8 mouse cellular contexts compared by ENCODE assay signal in the genomic region with DNA sequence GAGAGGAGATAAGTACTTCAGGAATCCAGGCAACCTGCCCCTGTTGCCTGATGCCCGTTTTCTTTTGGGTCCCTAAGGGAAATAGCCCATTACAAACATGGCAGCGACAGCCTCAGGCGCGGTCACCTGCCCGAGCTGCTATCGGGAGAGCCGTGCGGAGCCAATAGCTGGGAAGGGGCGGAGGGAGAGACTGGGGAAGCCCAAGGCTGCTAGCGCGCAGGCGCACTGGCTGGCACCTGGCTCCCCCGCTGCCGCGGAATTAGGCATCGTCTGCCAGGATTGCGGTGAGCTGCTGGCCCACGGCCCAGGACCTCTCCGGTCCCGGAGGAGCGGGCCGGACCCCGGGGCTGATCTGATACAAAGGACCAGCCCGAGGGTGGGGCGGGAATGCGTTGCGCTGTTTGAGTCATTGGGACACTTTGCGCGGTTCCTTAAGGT. TPM values are rescaled to one million over a fixed set of nuclear protein-coding genes. Genes with fewer than 3 reads are reported as not detected.
DNase-seq lines count a peak whose midpoint lies in the region; ATAC-seq lines count a peak whose summit lies in the region.

No protein-coding gene starts in this region.

- H3K4me1 ChIP-seq in hindbrain, embryonic 13.5 days (replicated peaks), result peaks cover 16% of the 10 kb centered on the region

- peaks cover 31% of the 10 kb centered on the region for H3K27me3 ChIP-seq in hindbrain, embryonic 13.5 days

- peak overlapping the region; percentile 64; the same call in 1 of the 2 replicates for H3K27ac ChIP-seq in hindbrain, embryonic 13.5 days

- ATAC-seq in hindbrain, embryonic 13.5 days (ENCODE audit: low FRiP score), result peak; percentile 92

- H3K9ac ChIP-seq in hindbrain, embryonic 13.5 days, result peak overlapping the region; percentile 81

- peak overlapping the region; percentile 57 for H3K4me3 ChIP-seq in hindbrain, embryonic 13.5 days

- WGBS in hindbrain, embryonic 13.5 days, result 2% methylated on average over 29 of the region's 29 CpGs

- no peaks in the 10 kb centered on the region for H3K36me3 ChIP-seq in hindbrain, embryonic 13.5 days

- peak; percentile 71 for DNase-seq in NIH3T3 (ENCODE audit: low read depth)
- DNase-seq in cerebellum, postnatal 10 days, result peak; percentile 96 to 97
- DNase-seq in frontal cortex, postnatal 10 days (ENCODE audit: low spot score in 2 of 2), result peak; percentile 88
- peak; percentile 83 for DNase-seq in layer of hippocampus, postnatal 25 days (ENCODE audit: extremely low spot score in 1 of 2, low spot score in 1 of 2)
- peak; percentile 90 for DNase-seq in lung, postnatal 14 days
- peak; percentile 89 for DNase-seq in retina, adult 2 months (ENCODE audit: low read depth, low spot score)
- peak; percentile 87 for DNase-seq in thymus, postnatal 25 days

- H3K9me3 ChIP-seq in hindbrain, embryonic 13.5 days, result no peaks in the 10 kb centered on the region

- H3K4me2 ChIP-seq in hindbrain, embryonic 13.5 days, result peak overlapping the region; percentile 66

RNA-seq across cellular contexts. Expression of gene 2310034G01Rik, which starts 6.6 kb away (rescaled TPM):
- 2.4 and 2.7 TPM in 2 replicates for polyA plus RNA-seq in hindbrain, embryonic 13.5 days (2015; fragmentation: Nextera tagmentation; extraction: Ambion mirVana)
- under 1 TPM; 0.76 to 0.89 TPM for total RNA-seq in layer of hippocampus, postnatal 25 days (2021)

RNA-seq across cellular contexts. Expression of gene Mfsd13a, which starts 15.8 kb away (rescaled TPM):
- 8.2 and 11.2 TPM in 2 replicates for polyA plus RNA-seq in hindbrain, embryonic 13.5 days (2015; fragmentation: Nextera tagmentation; extraction: Ambion mirVana)
- 10 to 100 TPM; 29.9 to 31.4 TPM for total RNA-seq in layer of hippocampus, postnatal 25 days (2021)

RNA-seq across cellular contexts. Expression of gene Cuedc2, which starts 18.2 kb away (rescaled TPM):
- 317 and 326 TPM in 2 replicates for polyA plus RNA-seq in hindbrain, embryonic 13.5 days (2015; fragmentation: Nextera tagmentation; extraction: Ambion mirVana)
- total RNA-seq in layer of hippocampus, postnatal 25 days (2021), result 100 to 1,000 TPM; 164 to 189 TPM

RNA-seq across cellular contexts. Expression of gene Fbxl15, which starts 28.7 kb away (rescaled TPM):
- 39.8 and 40.0 TPM in 2 replicates for polyA plus RNA-seq in hindbrain, embryonic 13.5 days (2015; fragmentation: Nextera tagmentation; extraction: Ambion mirVana)
- total RNA-seq in layer of hippocampus, postnatal 25 days (2021), result 10 to 100 TPM; 29.0 to 32.8 TPM

RNA-seq across cellular contexts. Expression of gene Psd, which starts 29.8 kb away (rescaled TPM):
- polyA plus RNA-seq in hindbrain, embryonic 13.5 days (2015; fragmentation: Nextera tagmentation; extraction: Ambion mirVana), result 58.4 and 59.3 TPM in 2 replicates
- 100 to 1,000 TPM; 765 to 790 TPM for total RNA-seq in layer of hippocampus, postnatal 25 days (2021)

Comparison
In these comparisons a context has a peak if more than half of its experiments do, and no peak if none do; other contexts are left out.
1. Peak in every context shown above with its lines: DNase-seq, ATAC-seq, H3K4me3 ChIP-seq and H3K27ac ChIP-seq.